Mouse (Mus musculus) megakaryocyte-erythroid progenitor cell, adult 5-6 weeks (primary cell): ENCODE results near the gene Cdkal1. TPM values are rescaled to one million over a fixed set of nuclear protein-coding genes. Genes with fewer than 3 reads are reported as not detected.

Source experiments
- ATAC-seq: replicated peaks from 2 replicates; pipeline ENCODE4 v1.8.0; 2016; ENCODE audit warnings: mild to moderate bottlenecking, inconsistent platforms; ENCODE audit not compliant: severe bottlenecking, poor library complexity, low FRiP score, low TSS enrichment
- total RNA-seq, 2 experiments: library from RNA; stranded (forward) in 1 of 2; stranded (reverse) in 1 of 2; fragments of 200-1000, 215-1000 nt in 1 of 2; fragments of >200 nt in 1 of 2; fragmentation: Nextera tagmentation in 1 of 2; gene quantifications; 2 replicates each; pipeline ENCODE4 v1.2.3; 2014 to 2017

Gene Cdkal1
- total RNA-seq, 2 experiments from 2014 or later = 18.8 to 21.4 TPM

DNA sequence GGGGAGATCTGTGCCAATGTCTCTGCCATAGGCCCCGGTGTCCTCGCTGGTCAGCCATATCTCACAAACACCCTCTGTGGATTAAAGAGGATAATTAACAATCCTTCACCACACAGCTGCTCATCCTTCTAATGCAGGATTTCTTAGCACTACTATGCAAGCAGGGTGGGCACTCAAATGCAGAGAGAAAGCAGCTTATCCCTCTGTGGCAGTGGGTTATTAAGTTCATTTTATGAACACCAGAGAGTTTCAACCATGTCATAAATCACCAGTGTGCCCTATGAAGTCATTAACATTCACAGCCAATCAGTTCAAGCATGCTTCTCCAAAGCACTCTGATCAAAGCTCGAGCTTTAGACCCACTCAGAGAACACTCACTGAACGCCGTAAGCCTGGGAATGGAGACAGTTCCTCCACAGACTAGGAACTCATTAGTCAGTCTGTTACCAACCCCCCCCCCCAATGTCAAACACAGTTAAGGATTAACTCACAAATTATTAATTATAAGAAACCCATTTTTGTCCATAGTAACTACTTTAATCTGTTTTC, 303.1 kb downstream of the Cdkal1 start:
- ATAC-seq = no peak

GRCm38 (mm10) chr13:29550886-29551285, 304.6 kb downstream of the Cdkal1 start:
- no peak for ATAC-seq

DNA sequence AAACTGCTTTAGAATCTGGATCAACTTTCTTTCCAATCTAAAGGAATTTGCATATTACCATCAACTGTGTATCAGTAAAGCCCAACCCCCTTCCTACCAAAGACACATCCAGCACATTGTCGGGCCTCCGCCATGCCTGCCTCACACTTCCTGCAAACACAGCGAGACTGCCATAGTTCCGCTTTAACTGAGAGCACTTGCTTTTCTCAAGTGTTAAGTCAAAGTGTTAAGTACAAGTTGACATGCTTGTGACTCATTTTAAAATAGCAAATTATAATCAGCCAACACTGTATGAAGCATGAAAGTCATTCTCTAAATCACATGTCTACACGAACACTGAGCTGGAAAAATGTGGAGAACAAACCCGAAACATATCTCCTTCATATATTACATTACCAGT, 305.3 kb downstream of the Cdkal1 start:
- ATAC-seq = no peak

GRCm38 (mm10) chr13:29549761-29550160, 305.7 kb downstream of the Cdkal1 start:
- ATAC-seq = no peak

DNA sequence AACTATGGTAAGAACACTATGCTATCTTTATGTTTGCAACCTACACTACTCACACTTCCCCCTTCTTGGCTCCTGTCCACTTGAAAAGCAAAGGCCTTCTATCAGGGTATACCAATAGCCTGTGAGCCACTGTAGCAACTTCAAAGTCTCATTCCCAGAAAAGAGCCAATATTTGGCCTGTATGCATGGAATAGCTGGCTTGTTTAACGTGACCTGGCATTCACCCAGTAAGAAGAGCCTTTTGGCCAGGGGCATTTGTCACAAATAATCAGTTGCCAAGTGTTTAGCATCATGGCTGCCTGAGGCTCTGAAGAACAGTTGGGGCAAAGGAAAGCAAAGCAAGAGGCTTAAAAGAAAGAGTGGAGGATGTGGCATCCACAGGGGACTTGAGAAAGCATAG, 317.6 kb downstream of the Cdkal1 start:
- ATAC-seq = no peak

- ATAC-seq = no peak
These were observed 321.9 kb downstream of the Cdkal1 start for GRCm38 (mm10) chr13:29533586-29533985.

DNA sequence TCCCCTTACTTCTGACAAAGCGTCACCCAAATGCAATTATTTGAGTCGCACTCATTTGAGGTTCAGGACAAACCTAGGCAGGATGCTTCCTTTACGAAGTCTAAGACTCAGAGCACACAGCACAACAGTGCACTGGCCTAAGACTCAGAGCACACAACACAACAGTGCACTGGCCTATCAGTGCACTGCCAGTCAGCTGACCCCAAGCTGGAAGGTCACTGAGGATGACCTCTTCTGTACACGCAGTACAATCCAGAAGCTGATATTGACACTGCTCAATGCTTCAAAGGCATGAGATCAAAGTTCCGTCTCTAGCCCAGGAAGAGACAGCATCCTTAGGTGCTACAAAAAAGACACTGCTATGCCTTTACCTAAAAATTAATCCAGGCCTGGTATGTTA, 327.1 kb downstream of the Cdkal1 start:
- no peak for ATAC-seq

DNA sequence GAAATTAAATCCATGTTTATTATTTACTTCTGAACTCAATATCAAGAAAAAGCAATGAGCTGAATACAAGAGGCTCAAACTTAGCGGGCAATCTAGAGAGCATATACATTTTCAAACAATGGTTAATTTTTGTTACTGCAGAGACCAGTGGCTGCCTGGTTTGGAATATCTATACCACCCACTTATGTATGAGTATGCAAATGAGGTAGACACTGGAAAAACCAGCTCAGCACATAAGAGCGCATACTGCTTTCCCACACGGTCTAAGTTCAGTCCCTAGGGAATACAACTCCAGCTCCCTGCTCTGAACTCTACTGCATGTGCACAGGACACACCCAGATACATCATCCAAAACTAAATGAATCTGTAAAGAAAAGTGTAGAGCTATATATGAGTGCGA, 334.2 kb downstream of the Cdkal1 start:
- no peak for ATAC-seq

GRCm38 (mm10) chr13:29514071-29514470, 341.4 kb downstream of the Cdkal1 start:
- ATAC-seq = no peak

DNA sequence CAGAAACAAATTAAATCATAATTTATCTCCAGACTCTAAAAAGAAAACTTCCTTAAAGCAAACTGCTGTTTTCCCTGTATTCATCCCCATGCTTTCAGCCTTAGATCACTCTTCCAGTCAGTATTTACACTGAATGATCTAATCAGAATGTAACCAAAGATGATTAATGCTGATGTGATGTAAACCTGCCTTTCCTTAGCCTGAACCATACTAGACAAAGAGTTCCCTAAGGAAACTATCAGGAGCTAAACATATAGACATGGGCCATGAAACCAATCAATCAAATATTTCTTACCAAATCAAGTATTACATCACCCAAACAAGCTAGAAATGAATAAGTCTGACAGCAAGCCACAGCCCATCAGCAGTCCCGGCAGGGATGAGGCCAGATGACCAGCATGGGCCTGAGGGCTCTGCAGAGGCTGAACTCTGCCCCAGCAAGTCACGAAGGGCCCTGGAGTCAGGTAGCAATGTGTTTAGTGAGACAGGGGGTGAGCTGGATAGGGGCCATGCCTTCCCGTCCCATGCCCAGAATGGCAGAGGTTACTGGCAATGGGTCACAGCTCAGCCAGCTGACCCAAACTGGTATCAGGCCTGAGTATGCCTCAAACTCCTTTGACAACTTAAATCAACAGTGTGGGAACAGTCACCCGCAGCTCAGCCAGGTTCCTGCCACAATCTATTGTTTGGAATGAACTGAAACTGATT, 350.5 kb downstream of the Cdkal1 start:
- no peak for ATAC-seq

DNA sequence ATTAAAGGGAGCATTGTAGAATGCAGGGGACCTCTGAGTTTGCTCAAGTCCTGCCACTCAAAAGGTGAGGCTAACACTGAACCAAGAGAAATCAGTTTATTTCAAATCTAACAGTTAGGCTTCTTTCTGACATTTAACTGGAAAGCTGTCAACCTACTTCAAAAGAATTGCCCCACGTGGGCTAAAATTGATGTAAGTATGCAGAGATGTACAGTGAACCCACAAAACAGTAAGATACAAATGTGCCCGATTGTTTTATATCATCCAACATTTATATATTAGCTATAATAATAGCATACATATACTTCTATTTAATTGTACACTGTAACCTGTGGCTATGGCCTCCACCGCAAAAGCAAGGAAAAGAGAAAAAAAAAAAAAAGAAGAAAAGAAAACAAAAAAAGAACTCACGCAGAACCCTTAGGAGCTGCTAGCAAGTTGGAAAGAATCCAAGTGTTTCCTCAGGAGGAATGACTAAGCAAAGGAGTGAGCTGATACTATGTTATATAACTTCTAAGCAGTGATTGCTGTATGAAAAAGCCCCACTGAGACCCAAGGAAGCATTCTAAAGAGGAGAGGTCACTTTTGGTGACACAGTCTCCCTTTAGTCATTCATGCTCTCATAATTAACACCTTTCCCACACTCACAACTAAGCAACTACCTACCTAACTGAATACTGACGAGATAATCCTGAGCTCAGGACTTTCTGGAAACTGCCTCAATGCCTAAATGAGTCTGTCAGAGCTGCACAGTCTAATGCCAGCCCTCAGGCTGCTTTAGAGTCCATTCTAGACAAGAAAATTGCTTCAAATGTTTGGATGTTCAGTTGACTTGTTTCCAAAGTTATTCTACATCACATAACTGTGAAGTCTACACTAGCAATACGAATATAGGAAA, 352.1 kb downstream of the Cdkal1 start:
- ATAC-seq = no peak

- ATAC-seq = no peak
These were observed 352.9 kb downstream of the Cdkal1 start for GRCm38 (mm10) chr13:29502481-29503146.

GRCm38 (mm10) chr13:29501173-29501572, 354.3 kb downstream of the Cdkal1 start:
- no peak for ATAC-seq

DNA sequence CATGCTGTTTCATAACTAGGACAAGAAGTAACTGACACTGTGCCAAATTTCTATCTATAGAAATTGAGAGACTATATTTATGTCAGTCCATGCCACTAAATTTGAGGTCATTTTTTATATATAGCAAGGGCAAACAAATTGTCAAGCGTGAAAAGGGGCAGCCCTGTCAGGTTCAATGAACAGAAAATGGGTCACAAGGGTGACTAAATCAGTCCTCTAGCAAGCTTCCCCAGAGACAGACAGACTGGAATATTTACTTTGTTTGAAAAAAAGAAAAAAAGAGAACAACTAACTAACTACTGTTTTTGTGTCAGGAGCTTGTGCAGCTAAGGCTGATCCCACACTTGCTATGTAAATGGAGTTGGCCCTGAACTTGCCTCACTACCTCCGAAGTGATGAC, 355.7 kb downstream of the Cdkal1 start:
- no peak for ATAC-seq

DNA sequence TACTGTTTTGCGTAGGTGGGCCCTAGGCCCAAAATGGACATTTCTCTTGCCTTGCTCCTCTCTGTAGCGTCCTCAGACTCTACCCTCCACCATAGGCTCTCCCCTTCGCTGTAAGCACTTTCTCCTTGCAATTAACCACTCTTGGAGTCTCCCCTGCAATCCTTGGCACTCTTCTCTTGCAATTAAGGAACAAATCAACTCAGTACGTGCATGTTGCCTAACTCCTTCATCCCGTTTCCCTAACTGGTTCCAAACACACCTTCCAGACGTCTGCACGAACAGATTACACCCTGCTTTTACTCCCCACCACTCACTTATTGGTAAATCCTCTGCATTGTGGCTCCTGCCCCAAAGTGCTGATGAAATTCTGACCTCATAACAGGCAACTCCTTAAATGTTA, 358.2 kb downstream of the Cdkal1 start:
- no peak for ATAC-seq

GRCm38 (mm10) chr13:29490341-29490740, 365.1 kb downstream of the Cdkal1 start:
- ATAC-seq = no peak

GRCm38 (mm10) chr13:29489476-29489875, 366.0 kb downstream of the Cdkal1 start:
- ATAC-seq = no peak

- no peak for ATAC-seq
These were observed 368.8 kb downstream of the Cdkal1 start for GRCm38 (mm10) chr13:29486709-29487108.

- ATAC-seq = no peak
These were observed 371.5 kb downstream of the Cdkal1 start for GRCm38 (mm10) chr13:29483950-29484349.
